Mouse (Mus musculus) ES-Bruce4 (cell line): ENCODE data around the gene Cnga1. TPM values are rescaled to one million over a fixed set of nuclear protein-coding genes. Genes with fewer than 3 reads are reported as not detected.

Experiments used
- H3K27ac ChIP-seq: 2 replicates; pipeline ENCODE4 v1.5.1; 2012; ENCODE audit warnings: low read length, inconsistent platforms; ENCODE audit not compliant: insufficient read depth
- H3K27me3 ChIP-seq: 2 replicates; pipeline ENCODE4 v1.6.1; 2012; ENCODE audit warnings: mild to moderate bottlenecking, low read length, inconsistent platforms; ENCODE audit not compliant: control insufficient read depth, poor library complexity, insufficient read depth, severe bottlenecking
- H3K36me3 ChIP-seq: 2 replicates; pipeline ENCODE4 v1.6.1; 2012; ENCODE audit warnings: inconsistent platforms, mild to moderate bottlenecking, low read length, moderate library complexity; ENCODE audit not compliant: control insufficient read depth, poor library complexity, insufficient read depth, severe bottlenecking
- H3K4me1 ChIP-seq: one replicate; pipeline ENCODE4 v1.8.1; 2011; ENCODE audit warnings: low read length; ENCODE audit not compliant: control insufficient read depth, insufficient read depth
- H3K4me3 ChIP-seq: 2 replicates; pipeline ENCODE4 v1.5.1; 2011; ENCODE audit warnings: low read depth, mild to moderate bottlenecking, low read length
- H3K9ac ChIP-seq: 2 replicates; pipeline ENCODE4 v1.6.1; 2012; ENCODE audit warnings: low read depth, mild to moderate bottlenecking, inconsistent platforms; ENCODE audit not compliant: poor library complexity, severe bottlenecking
- H3K9me3 ChIP-seq: replicated peaks from 2 replicates; pipeline ENCODE4 v1.6.1; 2012; ENCODE audit warnings: mild to moderate bottlenecking, low read length, inconsistent platforms; ENCODE audit not compliant: control insufficient read depth, poor library complexity, insufficient read depth, severe bottlenecking
- CTCF ChIP-seq: IDR thresholded peaks from one replicate; pipeline ENCODE4 v1.8.1; 2011; ENCODE audit warnings: low read depth, low read length
- EP300 ChIP-seq: IDR thresholded peaks from 2 replicates; pipeline ENCODE4 v1.6.1; 2011; ENCODE audit warnings: low read depth, low read length; ENCODE audit not compliant: insufficient read depth
- POLR2A ChIP-seq: IDR thresholded peaks from one replicate; pipeline ENCODE4 v1.8.1; 2011; ENCODE audit warnings: low read length; ENCODE audit not compliant: insufficient read depth
- polyA plus RNA-seq: library from polyadenylated mRNA; stranded (reverse); fragments of >200 nt; gene quantifications from 2 replicates; pipeline ENCODE4 v1.2.4, GENCODE M21; 2011; ENCODE audit warnings: low read depth; ENCODE audit not compliant: missing spikeins, insufficient read depth, insufficient read length

Cnga1 gene
- polyA plus RNA-seq, result 0.30 TPM in 1 of 2 replicates, not detected in the other

GRCm38 (mm10) chr5:72644175-72644574 lies at the start of gene Cnga1:
TSS of gene Cnga1 (minus strand) at chr5:72644275.
- H3K27ac ChIP-seq, result no peak within 1 kb of the TSS
- no peaks in the 10 kb centered on the region for H3K36me3 ChIP-seq
- H3K27me3 ChIP-seq, result no peaks in the 10 kb centered on the region

DNA sequence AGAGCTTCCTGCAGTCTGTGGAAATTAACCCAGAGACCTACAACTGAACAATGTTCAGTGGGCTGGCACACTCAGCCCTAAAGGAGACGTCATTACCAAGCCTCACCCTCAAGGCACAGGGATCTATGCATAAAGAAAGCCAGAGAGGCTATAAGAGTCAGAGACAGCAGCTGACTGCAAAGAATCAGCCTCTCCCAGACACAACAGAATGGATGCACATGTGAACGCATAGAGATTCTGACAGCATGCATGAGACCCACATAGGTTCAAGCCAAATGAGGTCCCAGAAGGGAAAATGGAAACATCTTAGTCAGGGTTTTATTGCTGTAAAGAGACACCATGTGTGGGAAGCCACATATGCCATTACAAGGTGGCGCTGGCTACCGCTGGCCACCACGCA lies 46.4 kb upstream of the Cnga1 start:
- TF ChIP-seq CTCF, result no peak
- no peak for TF ChIP-seq EP300
- TF ChIP-seq POLR2A, result no peak

More at GRCm38 (mm10) chr5:72644175-72644574, at the start of gene Cnga1:
- Histone ChIP-seq H3K9me3 (no peaks in the 10 kb centered on the region), H3K4me1 (no peaks in the 10 kb centered on the region), H3K4me3 (no peak within 1 kb of the TSS), H3K9ac (no peak within 1 kb of the TSS)
- TF ChIP-seq EP300, result no peak
- no peak for TF ChIP-seq POLR2A
- TF ChIP-seq CTCF, result no peak

DNA sequence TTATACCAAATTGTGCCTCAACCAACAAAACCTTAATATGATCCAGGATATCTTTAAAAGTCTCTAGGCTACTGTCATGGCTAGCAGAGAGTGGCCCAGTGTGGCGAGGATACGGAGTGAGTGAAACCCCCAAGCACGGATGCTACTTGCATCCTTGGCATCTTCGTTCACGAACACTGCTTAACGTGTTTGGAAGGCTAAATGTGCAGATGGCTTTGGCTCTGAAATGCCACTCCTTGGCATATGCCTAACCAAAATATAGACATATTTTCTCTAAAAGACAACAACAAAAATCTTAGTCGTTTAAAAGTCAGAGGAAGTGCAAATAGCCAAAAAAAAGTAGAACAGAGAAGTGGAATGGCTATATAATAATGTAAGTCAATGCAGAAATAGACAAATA lies 45.5 kb upstream of the Cnga1 start:
- Histone ChIP-seq H3K4me1 (no peaks in the 10 kb centered on the region), H3K9me3 (no peaks in the 10 kb centered on the region; the same call in 1 of the 2 replicates), H3K27ac (no peak overlapping the region), H3K27me3 (no peaks in the 10 kb centered on the region), H3K9ac (no peak overlapping the region), H3K36me3 (no peaks in the 10 kb centered on the region), H3K4me3 (no peak overlapping the region)
- TF ChIP-seq POLR2A (no peak), EP300 (no peak), CTCF (no peak)

More for the DNA sequence above, 46.4 kb upstream of the Cnga1 start:
- no peaks in the 10 kb centered on the region; the same call in 1 of the 2 replicates for H3K9me3 ChIP-seq
- no peak overlapping the region for H3K27ac ChIP-seq
- H3K36me3 ChIP-seq, result no peaks in the 10 kb centered on the region
- H3K4me3 ChIP-seq, result no peak overlapping the region
- no peaks in the 10 kb centered on the region for H3K27me3 ChIP-seq
- no peaks in the 10 kb centered on the region for H3K4me1 ChIP-seq
- no peak overlapping the region for H3K9ac ChIP-seq

DNA sequence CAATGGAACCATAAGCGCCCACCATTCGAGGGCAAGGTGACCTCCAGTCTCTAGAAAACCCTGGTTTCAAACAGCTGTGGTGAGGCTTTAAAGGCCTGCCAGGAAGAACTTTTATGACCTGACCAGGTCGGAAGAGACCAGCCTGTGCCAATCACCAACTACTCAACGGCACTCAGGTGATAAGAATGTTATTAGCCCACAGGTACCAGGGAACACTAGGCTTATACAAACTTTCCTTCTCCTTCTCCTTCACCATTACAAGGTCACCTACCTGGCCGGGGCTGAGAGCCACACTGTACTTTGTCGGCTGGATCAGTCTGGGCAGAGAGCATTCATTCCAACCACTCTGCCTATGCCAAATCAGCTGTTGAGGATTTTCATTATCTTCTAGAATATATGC lies 37.4 kb upstream of the Cnga1 start:
- Histone ChIP-seq H3K4me3 (no peak overlapping the region), H3K27ac (no peak overlapping the region), H3K9ac (no peak overlapping the region), H3K4me1 (no peaks in the 10 kb centered on the region), H3K27me3 (no peaks in the 10 kb centered on the region), H3K36me3 (no peaks in the 10 kb centered on the region), H3K9me3 (no peaks in the 10 kb centered on the region)
- TF ChIP-seq EP300 (no peak), CTCF (no peak), POLR2A (no peak)

- TF ChIP-seq CTCF (no peak), EP300 (no peak), POLR2A (no peak)
- Histone ChIP-seq H3K9me3 (no peaks in the 10 kb centered on the region), H3K4me3 (no peak overlapping the region), H3K4me1 (no peaks in the 10 kb centered on the region), H3K27ac (no peak overlapping the region), H3K9ac (no peak overlapping the region), H3K36me3 (no peaks in the 10 kb centered on the region), H3K27me3 (no peaks in the 10 kb centered on the region)
These were observed 31.0 kb upstream of the Cnga1 start for GRCm38 (mm10) chr5:72674994-72675542.

- H3K4me3 ChIP-seq, result no peak overlapping the region
- TF ChIP-seq POLR2A (no peak), EP300 (no peak), CTCF (no peak)
These were observed 27.1 kb upstream of the Cnga1 start for GRCm38 (mm10) chr5:72671017-72671699.

More at GRCm38 (mm10) chr5:72671017-72671699, 27.1 kb upstream of the Cnga1 start:
- H3K36me3 ChIP-seq, result no peaks in the 10 kb centered on the region
- no peaks in the 10 kb centered on the region for H3K27me3 ChIP-seq
- no peaks in the 10 kb centered on the region for H3K9me3 ChIP-seq
- no peaks in the 10 kb centered on the region for H3K4me1 ChIP-seq
- H3K27ac ChIP-seq, result no peak overlapping the region
- no peak overlapping the region for H3K9ac ChIP-seq
